Mouse (Mus musculus) ES-E14 (cell line): ENCODE measurements at regions not wholly inside any gene's neighbourhood (a gene's known extent, or its start where the extent isn't known, plus 50 kb on each side); places are given as distances from the start of the nearest gene placed in this dataset.

Source experiments
- DNase-seq: peaks from one replicate; pipeline ENCODE4 v3.0.0-alpha.2; 2013; ENCODE audit warnings: low read depth, low spot score
- H3K27ac ChIP-seq: 2 replicates; pipeline ENCODE4 v1.5.1; 2012; ENCODE audit warnings: low read depth, mild to moderate bottlenecking, low read length, moderate library complexity, mixed read lengths; ENCODE audit not compliant: poor library complexity, insufficient read depth, severe bottlenecking
- H3K36me3 ChIP-seq: 2 replicates; pipeline ENCODE4 v1.6.1; 2012; ENCODE audit warnings: mild to moderate bottlenecking, low read length, moderate library complexity, mixed read lengths; ENCODE audit not compliant: control insufficient read depth, poor library complexity, insufficient read depth, severe bottlenecking
- H3K4me1 ChIP-seq, 2 experiments: fragments of 150-350 bp in 1 of 2; sonication (generic) in 1 of 2; 2 replicates each; pipeline ENCODE4 v1.6.1; 2012; ENCODE audit warnings: low read length in 2 of 2, mild to moderate bottlenecking in 1 of 2, mixed read lengths in 1 of 2; ENCODE audit not compliant: control insufficient read depth in 2 of 2, insufficient read depth in 2 of 2, poor library complexity in 1 of 2
- H3K4me3 ChIP-seq, 2 experiments: fragments of 150-350 bp in 1 of 2; sonication (generic) in 1 of 2; 2 replicates each; pipeline ENCODE4 v1.5.1; 2012; ENCODE audit warnings: low read length in 2 of 2, low read depth in 1 of 2, mild to moderate bottlenecking in 1 of 2, mixed read lengths in 1 of 2; ENCODE audit not compliant: insufficient read depth in 1 of 2, poor library complexity in 1 of 2, severe bottlenecking in 1 of 2
- H3K9ac ChIP-seq: 2 replicates; pipeline ENCODE4 v1.6.1; 2012; ENCODE audit warnings: low read depth, mild to moderate bottlenecking, low read length, mixed read lengths; ENCODE audit not compliant: poor library complexity, insufficient read depth, severe bottlenecking
- H3K9me3 ChIP-seq: fragments of 150-350 bp; sonication (generic); 2 replicates; pipeline ENCODE4 v1.6.1; 2012; ENCODE audit warnings: low read depth, mild to moderate bottlenecking, low read length; ENCODE audit not compliant: control insufficient read depth, insufficient read depth
- CHD2 ChIP-seq: IDR thresholded peaks from 2 replicates; pipeline ENCODE4 v1.6.1; 2014; ENCODE audit warnings: mild to moderate bottlenecking, low read depth, low read length, inconsistent platforms
- HCFC1 ChIP-seq: IDR thresholded peaks from 2 replicates; pipeline ENCODE4 v1.6.1; 2012; ENCODE audit warnings: low read length, inconsistent platforms, borderline replicate concordance; ENCODE audit not compliant: insufficient read depth
- MAFK ChIP-seq: IDR thresholded peaks from 2 replicates; pipeline ENCODE4 v1.6.1; 2014; ENCODE audit warnings: mild to moderate bottlenecking, low read depth, low read length, inconsistent platforms; ENCODE audit not compliant: insufficient read depth
- ZC3H11A ChIP-seq: IDR thresholded peaks from 2 replicates; pipeline ENCODE4 v1.6.1; 2012; ENCODE audit warnings: low read depth, mild to moderate bottlenecking, inconsistent platforms, low read length, borderline replicate concordance
- ZNF384 ChIP-seq: IDR thresholded peaks from 2 replicates; pipeline ENCODE4 v1.6.1; 2012; ENCODE audit warnings: low read depth, low read length, inconsistent platforms
- in situ Hi-C, 2 experiments: fragments of 600-800 bp; cut with MboI; formaldehyde crosslinking; loops; one replicate each; pipeline ENCODE4 v1.15.1; 2025; ENCODE audit warnings: low sequenced_read_pairs in 2 of 2, inconsistent platforms in 1 of 2; ENCODE audit not compliant: unreplicated experiment in 2 of 2

DNA sequence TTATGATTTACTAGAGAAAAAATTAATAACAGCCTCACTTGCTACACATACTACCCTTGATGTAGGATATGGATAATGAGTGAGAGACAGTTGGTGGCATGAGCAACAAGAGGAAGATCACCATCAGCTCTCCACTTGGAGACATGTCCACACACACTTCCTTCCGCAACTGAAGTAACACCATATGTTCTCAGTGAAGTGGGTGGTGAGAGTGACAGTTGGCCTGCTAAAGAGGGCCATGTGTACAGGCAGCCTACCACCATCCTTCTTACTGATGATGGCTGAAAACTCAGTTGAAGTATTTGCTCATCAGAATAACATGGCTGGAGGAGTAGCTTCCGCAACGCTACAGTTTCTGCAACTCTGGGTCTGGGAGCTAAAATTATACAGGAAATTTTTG lies 146.6 kb downstream of the Lipi start:
- in situ Hi-C loops: no loop called here
- TF ChIP-seq ZC3H11A (no peak), MAFK (no peak), ZNF384 (no peak), HCFC1 (no peak)
- H3K4me1 ChIP-seq: no peaks in the 10 kb centered on the region
- no peaks in the 10 kb centered on the region for H3K36me3 ChIP-seq
- no peak overlapping the region for H3K4me3 ChIP-seq
- DNase-seq: no peak
- H3K27ac ChIP-seq: no peak overlapping the region
- H3K9ac ChIP-seq: no peak overlapping the region
- H3K9me3 ChIP-seq: no peaks in the 10 kb centered on the region

DNA sequence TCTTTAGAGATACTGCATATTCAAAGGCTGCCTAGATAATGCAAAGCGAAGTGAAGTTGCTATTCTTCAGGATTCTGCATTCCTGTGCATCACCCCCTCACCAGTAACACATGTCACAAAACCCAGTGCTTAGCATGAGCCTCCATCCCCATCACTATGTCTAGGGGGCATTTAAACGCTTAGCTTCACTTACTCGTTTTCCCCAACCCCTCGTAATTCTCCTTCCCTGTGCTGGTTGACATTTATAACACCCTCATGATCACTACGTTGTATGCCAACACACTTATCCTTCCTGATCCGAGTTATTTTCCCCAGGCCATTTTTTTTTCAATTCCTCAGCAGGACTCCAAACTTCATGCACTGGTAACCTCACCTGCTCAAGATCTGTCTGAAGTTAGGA lies 152.6 kb downstream of the Lipi start:
- Histone ChIP-seq H3K4me1 (no peaks in the 10 kb centered on the region), H3K9ac (no peak overlapping the region), H3K4me3 (no peak overlapping the region), H3K27ac (no peak overlapping the region), H3K36me3 (no peaks in the 10 kb centered on the region), H3K9me3 (no peaks in the 10 kb centered on the region)
- TF ChIP-seq MAFK (no peak), HCFC1 (no peak), CHD2 (no peak), ZC3H11A (no peak), ZNF384 (no peak)
- in situ Hi-C loops: no loop called here
- no peak for DNase-seq

DNA sequence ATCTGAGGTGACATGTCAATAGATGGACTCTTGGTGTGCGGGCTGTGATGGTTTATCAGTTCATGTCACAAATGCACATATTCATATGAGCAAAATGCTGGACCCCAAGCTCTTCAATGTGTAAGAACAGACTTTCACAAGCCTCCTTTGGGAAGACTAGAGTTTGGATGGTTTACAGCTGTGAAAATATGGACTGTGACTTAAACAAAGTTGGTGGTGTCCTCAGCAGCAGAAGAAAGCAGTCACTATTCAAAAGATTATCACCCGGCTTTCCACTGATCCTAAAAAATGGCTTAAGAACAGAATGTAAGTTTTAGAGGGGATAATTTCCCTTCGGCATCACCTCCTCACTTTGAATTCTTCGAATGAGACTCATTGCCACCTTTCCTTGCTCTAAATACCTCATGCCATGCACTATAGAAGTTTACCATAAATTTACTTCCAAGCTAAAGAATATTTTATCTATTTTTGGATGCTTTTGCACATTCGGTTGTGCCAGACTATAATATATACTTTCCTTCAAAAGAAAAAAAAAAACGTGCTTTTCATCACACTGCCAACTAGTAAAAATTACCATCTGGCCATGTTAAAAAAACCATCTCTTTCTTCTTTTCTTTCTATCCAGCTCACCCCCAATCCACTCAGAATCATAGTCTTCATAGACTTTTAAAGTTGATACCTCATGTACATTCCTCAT lies 201.2 kb downstream of the Lipi start:
- DNase-seq: no peak
- no peak overlapping the region for H3K4me3 ChIP-seq
- no peaks in the 10 kb centered on the region for H3K9me3 ChIP-seq
- no peak overlapping the region for H3K9ac ChIP-seq
- no peaks in the 10 kb centered on the region for H3K36me3 ChIP-seq
- TF ChIP-seq CHD2: no peak
- in situ Hi-C loops: no loop called here
- H3K4me1 ChIP-seq: no peaks in the 10 kb centered on the region
- no peak overlapping the region for H3K27ac ChIP-seq

DNA sequence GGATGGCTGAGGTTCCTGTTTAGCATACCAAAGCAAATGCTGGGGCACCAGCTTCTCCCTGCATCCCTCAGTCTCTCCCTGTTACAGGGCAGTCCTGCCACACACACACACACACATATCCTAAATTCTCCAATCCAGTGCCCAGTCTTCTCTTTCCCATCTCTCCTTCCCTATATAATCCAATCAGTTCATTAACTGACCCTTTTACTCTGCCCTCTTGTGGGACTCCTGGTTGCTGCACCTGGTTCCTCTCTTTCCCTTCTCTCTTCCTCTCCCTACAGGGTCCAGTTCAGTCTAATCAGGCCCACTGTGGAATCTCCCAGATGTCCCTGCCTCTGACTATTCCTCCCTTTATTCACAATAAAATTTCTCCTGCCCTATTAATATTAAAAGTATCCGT lies 204.7 kb downstream of the Lipi start:
- TF ChIP-seq ZNF384 (no peak), HCFC1 (no peak), ZC3H11A (no peak), MAFK (no peak), CHD2 (no peak)

DNA sequence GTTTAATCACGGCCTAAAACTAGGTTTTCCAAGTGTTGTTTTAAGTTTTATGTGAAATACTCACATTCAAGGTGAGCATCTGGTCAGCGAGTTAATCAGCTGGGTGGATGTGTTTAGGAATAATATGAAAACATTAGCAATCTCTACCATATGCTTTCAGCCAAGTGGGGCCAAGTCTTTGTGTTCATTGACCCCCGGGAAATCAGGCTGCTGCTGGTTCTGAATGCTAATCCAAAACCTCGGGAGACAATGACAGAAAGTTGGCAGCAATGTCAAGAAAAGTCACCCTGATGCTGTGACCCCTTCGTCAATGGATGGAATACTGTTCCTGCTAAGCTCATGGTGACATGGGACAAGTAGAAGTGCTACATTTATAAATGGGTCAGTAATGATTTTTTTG lies 216.2 kb downstream of the Lipi start:
- Histone ChIP-seq H3K9me3 (no peaks in the 10 kb centered on the region), H3K9ac (no peak overlapping the region), H3K4me1 (no peaks in the 10 kb centered on the region), H3K4me3 (no peak overlapping the region), H3K36me3 (no peaks in the 10 kb centered on the region), H3K27ac (no peak overlapping the region)
- TF ChIP-seq MAFK: no peak
- no peak for TF ChIP-seq HCFC1
- TF ChIP-seq ZNF384: no peak
- TF ChIP-seq ZC3H11A: no peak
- TF ChIP-seq CHD2: no peak
- in situ Hi-C loops: no loop called here
- DNase-seq: no peak

More for the DNA sequence above, 204.7 kb downstream of the Lipi start:
- Histone ChIP-seq H3K9me3 (no peaks in the 10 kb centered on the region), H3K9ac (no peak overlapping the region), H3K27ac (no peak overlapping the region), H3K4me3 (no peak overlapping the region), H3K36me3 (no peaks in the 10 kb centered on the region), H3K4me1 (no peaks in the 10 kb centered on the region)
- in situ Hi-C loops: no loop called here
- DNase-seq: no peak
